Mouse (Mus musculus): ENCODE measurements around the gene Slc12a4.

Gene Slc12a4

GRCm38 (mm10) chr8:105966692-105967311 lies 905 bp upstream of the Slc12a4 start:
- no peak for DNase-seq

- DNase-seq, result peak; percentile 34
Observed at GRCm38 (mm10) chr8:105965266-105965904, 512 bp downstream of the Slc12a4 start.

- DNase-seq, result no peak
Observed at GRCm38 (mm10) chr8:105964506-105965265, 1.2 kb downstream of the Slc12a4 start.

DNA sequence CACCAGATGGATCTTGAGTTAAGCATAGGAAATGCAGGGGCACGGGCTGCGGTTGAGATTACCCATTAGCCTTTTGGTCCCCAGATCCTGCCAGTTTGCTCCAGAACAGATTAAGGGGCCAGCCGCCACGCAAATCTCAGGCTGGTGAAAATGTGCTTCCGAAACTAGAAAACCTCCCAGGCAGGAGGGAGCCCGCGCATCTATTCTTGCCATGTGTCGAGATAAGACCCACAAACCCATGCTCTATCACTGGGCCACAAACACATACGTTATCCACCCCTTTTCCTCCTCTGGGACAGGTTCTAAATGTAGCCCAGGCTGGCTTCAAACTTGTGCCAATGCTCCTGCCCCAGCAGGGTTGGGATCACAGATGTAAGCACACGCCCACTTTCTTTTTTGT lies 4.4 kb downstream of the Slc12a4 start:
- no peak for DNase-seq

- DNase-seq, result no peak
Observed at GRCm38 (mm10) chr8:105961101-105961500, 4.8 kb downstream of the Slc12a4 start.

DNA sequence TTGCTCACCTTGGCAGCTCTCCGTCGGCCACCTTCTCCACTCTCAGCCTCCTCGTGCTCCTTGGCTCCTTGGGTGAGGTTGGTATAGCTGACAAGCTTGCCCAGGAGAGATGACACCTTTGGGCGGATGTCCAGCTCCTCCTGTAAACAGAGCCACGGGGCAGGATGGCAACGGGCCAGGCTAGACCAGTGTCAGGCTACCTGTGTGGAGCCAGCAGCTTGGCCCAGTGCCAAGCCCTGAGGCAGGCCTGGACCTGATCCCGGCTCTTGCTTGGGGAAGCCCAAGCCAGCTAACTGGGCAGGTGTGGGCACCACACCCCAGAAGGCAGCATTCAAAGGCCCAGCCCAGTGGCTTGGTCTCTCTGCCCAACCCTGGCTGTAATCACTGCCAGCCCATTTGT lies 6.5 kb downstream of the Slc12a4 start:
- peak; percentile 82 for DNase-seq

GRCm38 (mm10) chr8:105957813-105958212 lies 8.1 kb downstream of the Slc12a4 start:
- peak; percentile 73 for DNase-seq

- no peak for DNase-seq
Observed at GRCm38 (mm10) chr8:105956556-105956955, 9.3 kb downstream of the Slc12a4 start.

DNA sequence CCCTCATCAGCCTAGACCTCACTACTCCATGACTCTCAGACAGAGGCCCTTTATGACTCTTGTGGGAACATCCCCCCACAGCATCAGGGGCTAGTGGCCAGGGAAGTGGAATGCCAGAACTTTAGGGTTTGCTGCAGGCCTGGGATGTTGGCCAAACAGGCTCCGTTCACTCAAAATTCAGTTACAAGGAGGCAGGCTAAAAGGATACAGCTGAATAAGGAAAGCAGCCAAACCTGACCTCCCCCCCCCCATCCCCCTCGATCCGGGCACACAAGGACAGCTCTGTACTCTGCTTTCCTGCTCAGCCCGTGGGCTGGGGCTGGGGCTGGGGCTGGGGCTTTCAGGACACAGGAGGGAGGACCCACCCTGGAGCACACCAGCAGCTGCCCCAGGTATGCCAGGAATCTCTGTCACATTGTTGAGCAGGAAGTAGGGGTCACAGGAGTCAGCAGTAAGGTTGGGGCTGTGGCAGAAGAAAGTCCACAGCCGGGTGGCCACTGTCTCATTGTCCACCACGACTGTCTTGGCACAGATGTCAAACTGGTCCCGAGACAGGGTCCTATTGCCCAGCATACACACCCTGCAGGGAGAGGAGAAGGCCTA lies 14.7 kb downstream of the Slc12a4 start:
- DNase-seq, result peak; percentile 47

- DNase-seq, result no peak
Observed at GRCm38 (mm10) chr8:105949350-105949749, 16.5 kb downstream of the Slc12a4 start.

DNA sequence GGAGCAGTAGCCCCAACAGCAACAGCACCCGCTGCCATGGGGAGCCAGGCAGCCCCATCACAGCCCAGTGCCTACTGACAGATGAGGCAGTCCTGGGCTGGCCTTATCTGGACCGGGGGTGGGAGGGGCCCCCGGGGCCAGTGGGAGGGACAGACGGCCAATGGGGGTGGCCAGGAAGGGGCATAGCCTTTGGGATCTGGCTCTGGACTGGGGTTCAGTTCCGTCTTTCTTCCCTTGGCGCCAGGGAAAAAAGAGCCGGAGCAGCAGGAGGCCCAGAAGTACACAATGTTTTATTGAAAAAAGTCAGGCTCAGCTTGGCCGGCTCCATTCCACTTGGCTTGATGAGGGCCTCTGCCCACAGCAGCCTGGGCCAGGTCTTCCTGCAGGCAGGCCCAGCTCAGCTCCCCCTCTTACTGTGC lies 22.6 kb downstream of the Slc12a4 start, which contains the start of gene Lcat:
Gene Lcat (minus strand): TSS at position 62 of the 419 bp plus-strand sequence.
- DNase-seq, result no peak

- DNase-seq, result no peak
Observed at GRCm38 (mm10) chr8:105942542-105942941, 23.4 kb downstream of the Slc12a4 start.

GRCm38 (mm10) chr8:105942026-105942425 lies 23.9 kb downstream of the Slc12a4 start:
- DNase-seq, result no peak

DNA sequence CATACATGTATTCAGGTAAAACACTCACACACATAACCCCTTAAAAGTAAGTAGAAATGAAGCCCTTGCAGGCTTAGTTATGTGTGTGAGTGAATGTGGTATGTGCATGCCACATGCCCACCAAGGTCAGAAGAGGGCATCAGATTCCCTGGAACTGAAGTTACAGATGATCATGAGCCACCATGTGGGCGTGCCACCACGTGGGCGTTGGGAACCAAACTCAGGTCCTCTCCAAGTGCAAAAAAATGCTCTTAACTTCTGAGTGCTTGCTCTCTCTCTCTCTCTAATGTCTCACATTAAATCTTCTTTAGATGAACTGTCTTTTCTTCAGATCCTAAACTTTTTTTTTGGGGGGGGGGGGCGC lies 27.6 kb downstream of the Slc12a4 start, which contains the start of gene Psmb10:
Gene Psmb10 (minus strand): TSS at position 139 of the 364 bp plus-strand sequence.
- DNase-seq, result peak; percentile 44

DNA sequence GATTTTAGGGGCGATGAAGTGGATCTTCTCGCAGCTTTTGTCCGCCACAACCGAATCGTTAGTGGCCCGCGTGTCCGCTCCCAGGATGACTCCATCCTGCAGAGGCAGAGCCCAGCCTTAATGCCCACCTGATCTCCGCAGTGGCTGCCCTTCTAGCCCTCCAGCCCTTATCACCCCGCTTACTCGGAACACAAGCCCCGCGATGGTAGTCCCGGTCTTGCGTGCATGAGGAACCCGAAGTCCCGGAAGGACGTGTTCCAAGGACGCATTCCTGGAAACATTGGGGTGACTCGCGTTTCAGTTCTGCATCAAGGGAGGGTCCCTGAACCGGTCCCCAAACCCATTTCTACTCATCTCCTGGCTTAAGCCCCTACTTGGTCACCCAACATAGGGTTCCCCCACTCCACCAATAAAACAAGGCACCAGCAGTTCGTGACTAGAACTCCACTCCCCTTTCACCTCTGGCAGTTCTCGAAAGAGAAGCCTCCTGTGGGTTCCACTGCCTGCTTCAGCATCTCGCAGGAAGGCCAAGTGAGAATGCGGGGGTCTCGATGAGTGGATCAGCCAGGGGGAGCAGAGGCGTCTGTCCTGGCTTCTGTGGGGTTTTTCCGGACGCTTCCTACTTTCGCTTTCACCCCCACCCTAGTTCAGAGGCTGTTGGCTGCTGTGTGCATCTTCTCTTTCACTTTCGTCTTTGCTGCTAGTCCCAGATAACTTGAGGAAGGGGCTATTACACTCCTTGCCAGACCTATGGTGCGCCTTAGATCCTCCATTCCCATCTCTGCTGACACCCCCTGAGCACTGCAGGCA lies 28.2 kb downstream of the Slc12a4 start:
- peak; percentile 57 for DNase-seq

- DNase-seq, result peak; percentile 96
Observed at GRCm38 (mm10) chr8:105936866-105937475, 28.9 kb downstream of the Slc12a4 start.

GRCm38 (mm10) chr8:105935863-105936603 lies 29.9 kb downstream of the Slc12a4 start:
- no peak for DNase-seq

DNA sequence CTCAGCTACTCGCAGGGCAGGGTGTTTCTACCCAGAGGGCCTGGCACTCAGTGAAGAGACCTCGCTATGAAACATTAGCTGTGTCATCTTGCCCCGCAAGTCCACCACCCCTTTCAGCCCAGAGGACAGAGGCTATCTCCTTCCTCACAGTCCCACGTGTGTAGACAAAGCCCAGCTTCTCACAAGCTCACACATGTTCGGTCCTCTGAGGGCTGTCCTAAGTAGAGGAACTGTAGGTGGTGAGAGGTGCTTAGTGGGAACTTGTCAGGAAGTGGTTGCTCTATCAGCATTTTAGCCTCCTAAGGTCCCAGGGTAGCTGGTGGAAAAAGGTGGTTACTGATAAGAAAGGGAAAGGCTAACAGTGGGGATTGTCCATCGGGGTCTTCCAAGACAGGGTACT lies 30.8 kb downstream of the Slc12a4 start:
- DNase-seq, result no peak

GRCm38 (mm10) chr8:105933762-105934161 lies 32.1 kb downstream of the Slc12a4 start, which contains the start of gene Ctrl:
Gene Ctrl (minus strand): TSS chr8:105933862.
- no peak for DNase-seq

DNA sequence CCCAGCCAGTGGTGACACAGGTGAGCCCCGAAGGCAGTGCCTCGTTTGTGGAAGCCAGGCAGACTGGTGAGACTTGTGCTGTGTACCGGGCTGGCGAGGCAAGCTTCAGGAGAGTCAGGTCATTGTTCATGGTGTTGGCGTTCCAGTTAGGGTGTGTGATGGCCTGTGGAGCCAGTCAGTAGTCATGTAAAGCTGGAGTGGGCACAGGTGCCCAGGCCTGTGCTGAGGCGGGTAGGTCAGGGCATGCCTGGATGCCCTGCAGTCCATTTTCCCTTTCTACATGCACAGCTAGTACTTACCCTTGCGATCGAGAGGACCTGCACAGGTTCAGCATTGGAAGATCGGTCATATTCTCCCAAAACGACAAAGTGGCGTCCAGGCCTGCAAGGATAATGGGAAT lies 33.4 kb downstream of the Slc12a4 start:
- no peak for DNase-seq

- no peak for DNase-seq
Observed at GRCm38 (mm10) chr8:105931271-105931670, 34.6 kb downstream of the Slc12a4 start.

Measured in kidney, adult 9 months (tissue).